In the genomic region with DNA sequence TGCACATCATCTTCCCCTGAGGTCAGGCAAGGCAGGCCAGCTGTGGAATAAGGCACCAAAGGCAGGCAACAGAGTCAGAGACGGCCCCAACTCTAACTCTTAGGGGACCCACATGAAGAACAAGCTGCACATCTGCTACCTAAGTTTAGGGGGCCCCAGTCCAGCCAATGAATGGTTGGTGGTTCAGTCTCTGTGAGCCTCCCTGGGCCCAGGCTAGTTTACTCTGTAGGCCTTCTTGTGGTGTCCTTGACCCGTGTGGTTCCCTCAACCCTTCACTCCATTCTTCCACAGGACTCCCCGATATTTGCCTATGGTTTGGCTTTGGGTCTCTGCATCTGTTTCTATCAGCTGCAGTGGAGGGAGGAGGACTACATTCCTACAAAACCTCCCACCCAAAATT, we compare ENCODE assay signal across 25 mouse cellular contexts. TPM values are rescaled to one million over a fixed set of nuclear protein-coding genes. Genes with fewer than 3 reads are reported as not detected.
DNase-seq lines count a peak whose midpoint lies in the region; ATAC-seq and TF ChIP-seq lines count a peak whose summit lies in the region.
"Had no signal": no experiment of that assay in that cellular context is flagged by ENCODE, and none has a peak within 500 bp of the region (broad histone marks: within the 10 kb centered on the region; RNA-seq: fewer than 3 reads in every experiment).

No protein-coding gene starts in this region.

- no peak overlapping the region for H3K4me2 ChIP-seq in liver, embryonic 11.5 days
- no peak overlapping the region for H3K4me2 ChIP-seq in liver, embryonic 13.5 days
- no peak overlapping the region for H3K4me2 ChIP-seq in liver, embryonic 16.5 days (ENCODE audit: low read depth, low read length)
- no peak overlapping the region for H3K4me2 ChIP-seq in forebrain, embryonic 15.5 days (replicated peaks)
- H3K4me2 ChIP-seq: forebrain, embryonic 12.5 days; heart, embryonic 12.5 days; heart, embryonic 15.5 days; hindbrain, embryonic 13.5 days had no signal

- no peak overlapping the region for H3K27ac ChIP-seq in liver, embryonic 11.5 days (ENCODE audit: low read depth, low read length)
- H3K27ac ChIP-seq in liver, embryonic 13.5 days = peak overlapping the region; percentile 63
- no peak overlapping the region for H3K27ac ChIP-seq in liver, embryonic 16.5 days (ENCODE audit: low read length)
- no peak overlapping the region for H3K27ac ChIP-seq in heart, embryonic 10.5 days
- H3K27ac ChIP-seq in forebrain, embryonic 15.5 days (replicated peaks) = no peak overlapping the region
- H3K27ac ChIP-seq: forebrain, embryonic 12.5 days; heart, embryonic 15.5 days; hindbrain, embryonic 10.5 days; hindbrain, embryonic 13.5 days had no signal

- ATAC-seq in liver, embryonic 11.5 days (replicated peaks; ENCODE audit: low FRiP score) = 0 out of 2 replicates have a peak, but pooled peaks have one; percentile 10
- ATAC-seq in G1E (ENCODE audit: extremely low read depth, insufficient number of reproducible peaks, low FRiP score, poor library complexity, severe bottlenecking) = peak; percentile 1; the same call in 1 of the 2 replicates
- peak; percentile 43 for ATAC-seq in liver, embryonic 13.5 days (ENCODE audit: low read depth)
- ATAC-seq in liver, embryonic 16.5 days (ENCODE audit: low read depth) = peak; percentile 30; the same call in 1 of the 2 replicates
- ATAC-seq in forebrain, embryonic 15.5 days (replicated peaks) = no peak
- ATAC-seq: activated CD4-positive, CD25-positive, alpha-beta regulatory T cell, adult 4 months; forebrain, embryonic 16.5 days; hindbrain, embryonic 16.5 days had no signal

- no peak overlapping the region for H3K4me3 ChIP-seq in liver, embryonic 11.5 days (ENCODE audit: low read depth, low read length)
- no peak overlapping the region for H3K4me3 ChIP-seq in G1E (ENCODE audit: low read depth, low read length)
- no peak overlapping the region for H3K4me3 ChIP-seq in liver, embryonic 13.5 days (replicated peaks)
- no peak overlapping the region for H3K4me3 ChIP-seq in liver, embryonic 16.5 days (ENCODE audit: low read depth, low read length)
- no peak overlapping the region for H3K4me3 ChIP-seq in heart, embryonic 10.5 days
- no peak overlapping the region for H3K4me3 ChIP-seq in forebrain, embryonic 15.5 days
- H3K4me3 ChIP-seq: forebrain, embryonic 12.5 days; heart, embryonic 12.5 days; heart, embryonic 15.5 days; hindbrain, embryonic 10.5 days; hindbrain, embryonic 13.5 days had no signal

- 90% methylated on average over 3 of the region's 3 CpGs for WGBS in liver, embryonic 11.5 days
- 91% methylated on average over 3 of the region's 3 CpGs for WGBS in liver, embryonic 13.5 days (ENCODE audit: insufficient replicate concordance)
- WGBS in liver, embryonic 16.5 days (ENCODE audit: insufficient replicate concordance) = 89% methylated on average over 3 of the region's 3 CpGs
- WGBS in heart, embryonic 10.5 days = 87% methylated on average over 3 of the region's 3 CpGs
- 97% methylated on average over 3 of the region's 3 CpGs for WGBS in forebrain, embryonic 15.5 days

- no peak overlapping the region for H3K9ac ChIP-seq in liver, embryonic 11.5 days (ENCODE audit: low read depth, low read length)
- no peak overlapping the region for H3K9ac ChIP-seq in liver, embryonic 13.5 days
- H3K9ac ChIP-seq in liver, embryonic 16.5 days (ENCODE audit: low read depth, low read length) = no peak overlapping the region
- no peak overlapping the region for H3K9ac ChIP-seq in forebrain, embryonic 15.5 days (replicated peaks)
- H3K9ac ChIP-seq: forebrain, embryonic 12.5 days; heart, embryonic 12.5 days; heart, embryonic 15.5 days; hindbrain, embryonic 13.5 days had no signal

- TF ChIP-seq CTCF in G1E (IDR thresholded peaks at IDR 0.05; ENCODE audit: low read depth, low read length) = no peak

- no peaks in the 10 kb centered on the region for H3K27me3 ChIP-seq in liver, embryonic 11.5 days (replicated peaks; ENCODE audit: control insufficient read depth, insufficient read depth, low read length)
- no peaks in the 10 kb centered on the region for H3K27me3 ChIP-seq in G1E (ENCODE audit: insufficient read depth, low read length)
- H3K27me3 ChIP-seq in liver, embryonic 13.5 days = no peaks in the 10 kb centered on the region
- H3K27me3 ChIP-seq in liver, embryonic 16.5 days (ENCODE audit: control insufficient read depth, insufficient read depth, low read depth, low read length) = no peaks in the 10 kb centered on the region
- H3K27me3 ChIP-seq in heart, embryonic 10.5 days (ENCODE audit: insufficient read depth, poor library complexity, severe bottlenecking) = no peaks in the 10 kb centered on the region
- H3K27me3 ChIP-seq in forebrain, embryonic 15.5 days = no peaks in the 10 kb centered on the region
- H3K27me3 ChIP-seq: forebrain, embryonic 12.5 days; heart, embryonic 12.5 days; heart, embryonic 15.5 days; hindbrain, embryonic 13.5 days had no signal

- H3K4me1 ChIP-seq in liver, embryonic 11.5 days (replicated peaks; ENCODE audit: control insufficient read depth, insufficient read depth, low read length) = no peaks in the 10 kb centered on the region
- H3K4me1 ChIP-seq in G1E (ENCODE audit: insufficient read depth, low read depth, low read length) = peaks cover 40% of the 10 kb centered on the region
- no peaks in the 10 kb centered on the region for H3K4me1 ChIP-seq in liver, embryonic 13.5 days (replicated peaks)
- no peaks in the 10 kb centered on the region for H3K4me1 ChIP-seq in liver, embryonic 16.5 days (ENCODE audit: control insufficient read depth, low read depth, low read length)
- H3K4me1 ChIP-seq in heart, embryonic 10.5 days = no peaks in the 10 kb centered on the region; the same call in 1 of the 2 replicates
- H3K4me1 ChIP-seq in forebrain, embryonic 15.5 days = no peaks in the 10 kb centered on the region
- H3K4me1 ChIP-seq: heart, embryonic 15.5 days; hindbrain, embryonic 13.5 days had no signal

- no peaks in the 10 kb centered on the region for H3K9me3 ChIP-seq in liver, embryonic 11.5 days (ENCODE audit: control insufficient read depth, low read length)
- H3K9me3 ChIP-seq in G1E (replicated peaks) = no peaks in the 10 kb centered on the region
- no peaks in the 10 kb centered on the region for H3K9me3 ChIP-seq in liver, embryonic 13.5 days (replicated peaks)
- H3K9me3 ChIP-seq in liver, embryonic 16.5 days (replicated peaks; ENCODE audit: control insufficient read depth, low read length) = no peaks in the 10 kb centered on the region
- H3K9me3 ChIP-seq in heart, embryonic 10.5 days = no peaks in the 10 kb centered on the region
- no peaks in the 10 kb centered on the region for H3K9me3 ChIP-seq in forebrain, embryonic 15.5 days
- H3K9me3 ChIP-seq: forebrain, embryonic 12.5 days; heart, embryonic 12.5 days; heart, embryonic 15.5 days; hindbrain, embryonic 10.5 days; hindbrain, embryonic 13.5 days had no signal

- DNase-seq in liver, embryonic 11.5 days (ENCODE audit: low spot score) = no peak
- DNase-seq in liver = no peak
- no peak for DNase-seq in G1E (ENCODE audit: low spot score)
- no peak for DNase-seq in liver, embryonic 13.5 days
- no peak for DNase-seq in MN1 (ENCODE audit: low spot score)
- DNase-seq in heart, embryonic 10.5 days (ENCODE audit: low spot score) = no peak
- DNase-seq: adrenal gland, adult 8-10 months; adrenal gland, postnatal 36 days; cerebellum, adult 18-20 months; cerebellum, adult 9-10 months; cerebellum, postnatal 14 days; gastrocnemius, postnatal 14 days; heart, adult 11 months; heart, postnatal 10 days; heart, postnatal 36 days had no signal

- H3K36me3 ChIP-seq in liver, embryonic 11.5 days (ENCODE audit: control insufficient read depth, insufficient read depth, low read length) = peaks cover 20% of the 10 kb centered on the region
- H3K36me3 ChIP-seq in G1E (replicated peaks) = peaks cover 73% of the 10 kb centered on the region
- H3K36me3 ChIP-seq in liver, embryonic 13.5 days = peaks cover 66% of the 10 kb centered on the region
- peaks cover 59% of the 10 kb centered on the region for H3K36me3 ChIP-seq in liver, embryonic 16.5 days (ENCODE audit: control insufficient read depth, insufficient read depth)
- peaks cover 22% of the 10 kb centered on the region; the same call in 1 of the 2 replicates for H3K36me3 ChIP-seq in heart, embryonic 10.5 days
- H3K36me3 ChIP-seq in forebrain, embryonic 15.5 days = no peaks in the 10 kb centered on the region
- H3K36me3 ChIP-seq: forebrain, embryonic 12.5 days; hindbrain, embryonic 13.5 days had no signal

RNA-seq across cellular contexts. Expression of a gene that starts 17.3 kb away (rescaled TPM):
- 1,283 and 1,400 TPM in 2 replicates for polyA plus RNA-seq in liver, embryonic 11.5 days (2014; fragmentation: Nextera tagmentation; extraction: Ambion mirVana)
- total RNA-seq in G1E (2014; fragmentation: Nextera tagmentation) (1,532 and 1,746 TPM in 2 replicates), G1E (2017) (1,452 and 1,581 TPM in 2 replicates)
- polyA plus RNA-seq in G1E (2012) = 537 and 1,129 TPM in 2 replicates
- 2,501 and 2,750 TPM in 2 replicates for polyA plus RNA-seq in liver, embryonic 13.5 days (2015; fragmentation: Nextera tagmentation; extraction: Ambion mirVana)
- 2,019 and 2,429 TPM in 2 replicates for polyA plus RNA-seq in liver, embryonic 16.5 days (2015; fragmentation: Nextera tagmentation; extraction: Ambion mirVana)
- 213 and 240 TPM in 2 replicates for polyA plus RNA-seq in heart, embryonic 10.5 days (2016; fragmentation: Nextera tagmentation; extraction: Ambion mirVana)
- 21.7 and 22.7 TPM in 2 replicates for polyA plus RNA-seq in forebrain, embryonic 15.5 days (2015; fragmentation: Nextera tagmentation; extraction: Ambion mirVana)

RNA-seq across cellular contexts. Expression of a gene that starts 40.1 kb away (rescaled TPM):
- 3.2 and 3.5 TPM in 2 replicates for polyA plus RNA-seq in liver, embryonic 11.5 days (2014; fragmentation: Nextera tagmentation; extraction: Ambion mirVana)
- total RNA-seq in G1E (2014; fragmentation: Nextera tagmentation) (18.5 TPM in 2 replicates), G1E (2017) (1.1 and 1.2 TPM in 2 replicates)
- polyA plus RNA-seq in G1E (2012) = 1.7 and 3.9 TPM in 2 replicates
- polyA plus RNA-seq in liver, embryonic 13.5 days (2015; fragmentation: Nextera tagmentation; extraction: Ambion mirVana) = 39.1 and 50.0 TPM in 2 replicates
- 138 and 165 TPM in 2 replicates for polyA plus RNA-seq in liver, embryonic 16.5 days (2015; fragmentation: Nextera tagmentation; extraction: Ambion mirVana)
- polyA plus RNA-seq in heart, embryonic 10.5 days (2016; fragmentation: Nextera tagmentation; extraction: Ambion mirVana) = 11.1 and 12.2 TPM in 2 replicates
- 1.1 and 2.1 TPM in 2 replicates for polyA plus RNA-seq in forebrain, embryonic 15.5 days (2015; fragmentation: Nextera tagmentation; extraction: Ambion mirVana)
